Mouse (Mus musculus) embryonic facial prominence, embryonic 13.5 days (tissue): ENCODE data around the gene Psmd3. TPM values are rescaled to one million over a fixed set of nuclear protein-coding genes. Genes with fewer than 3 reads are reported as not detected.
A peak's percentile ranks its signal among the peaks of the same experiment; 100 is the strongest.
"Not testable (repeated sequence)": the region's sequence is repeated elsewhere in the genome, so short reads cannot be mapped to it uniquely, and the experiment has no call there.

Experiments
- ATAC-seq: fragments of 200-750 bp; cut with Nextera tagmentation; 2 replicates; pipeline ENCODE4 v1.8.0; 2017; ENCODE audit warnings: low read depth; ENCODE audit not compliant: insufficient number of reproducible peaks, insufficient read depth, low FRiP score, low TSS enrichment
- H3K27ac ChIP-seq: fragments of 300-500 bp; sonication (generic); 2 replicates; pipeline ENCODE4 v1.5.1; 2015; ENCODE audit warnings: moderate library complexity, mild to moderate bottlenecking, inconsistent platforms
- H3K27me3 ChIP-seq: fragments of 300-500 bp; sonication (generic); 2 replicates; pipeline ENCODE4 v1.6.1; 2015; ENCODE audit warnings: mild to moderate bottlenecking, inconsistent platforms
- H3K36me3 ChIP-seq: fragments of 300-500 bp; sonication (generic); 2 replicates; pipeline ENCODE4 v1.6.1; 2015; ENCODE audit warnings: mild to moderate bottlenecking, inconsistent platforms
- H3K4me1 ChIP-seq: fragments of 300-500 bp; sonication (generic); 2 replicates; pipeline ENCODE4 v1.6.1; 2015; ENCODE audit warnings: inconsistent platforms
- H3K4me2 ChIP-seq: fragments of 300-500 bp; sonication (generic); 2 replicates; pipeline ENCODE4 v1.6.1; 2015; ENCODE audit warnings: moderate library complexity, mild to moderate bottlenecking, inconsistent platforms
- H3K4me3 ChIP-seq: fragments of 300-500 bp; sonication (generic); 2 replicates; pipeline ENCODE4 v1.5.1; 2015; ENCODE audit warnings: mild to moderate bottlenecking, inconsistent platforms
- H3K9ac ChIP-seq: fragments of 300-500 bp; sonication (generic); 2 replicates; pipeline ENCODE4 v1.6.1; 2015; ENCODE audit warnings: mild to moderate bottlenecking, inconsistent platforms
- H3K9me3 ChIP-seq: fragments of 300-500 bp; sonication (generic); 2 replicates; pipeline ENCODE4 v1.6.1; 2016; ENCODE audit warnings: inconsistent platforms
- WGBS: fragments of 180-500 bp; shearing (Covaris S2); methylation state at CpG from one replicate; pipeline ENCODE4 v1.1.7; 2015; ENCODE audit warnings: mixed read lengths; 5-methylcytosine and 5-hydroxymethylcytosine counted together
- polyA plus RNA-seq: library from polyadenylated mRNA; unstranded; fragments of >200 nt; fragmentation: Nextera tagmentation; extraction: Ambion mirVana; gene quantifications from 2 replicates; pipeline ENCODE4 v1.2.1, GENCODE M21; 2015

Gene Psmd3
- polyA plus RNA-seq, 1 experiment from 2014 or later: 207 TPM

GRCm38 (mm10) chr11:98671284-98671815 is 11.0 kb upstream of the Psmd3 start:
- H3K4me1 ChIP-seq: no peaks in the 10 kb centered on the region
- no peak for ATAC-seq
- WGBS: 77% methylated on average over 3 of the region's 3 CpGs
- peaks cover 34% of the 10 kb centered on the region for H3K27me3 ChIP-seq
- no peaks in the 10 kb centered on the region for H3K9me3 ChIP-seq
- no peak overlapping the region for H3K4me3 ChIP-seq
- H3K27ac ChIP-seq: no peak overlapping the region
- H3K9ac ChIP-seq: no peak overlapping the region
- H3K36me3 ChIP-seq: no peaks in the 10 kb centered on the region
- H3K4me2 ChIP-seq: no peak overlapping the region

GRCm38 (mm10) chr11:98671857-98672256 is 10.5 kb upstream of the Psmd3 start:
- Histone ChIP-seq H3K4me1 (no peaks in the 10 kb centered on the region), H3K4me3 (no peak overlapping the region), H3K27me3 (peaks cover 29% of the 10 kb centered on the region), H3K36me3 (no peaks in the 10 kb centered on the region), H3K4me2 (no peak overlapping the region), H3K9ac (no peak overlapping the region), H3K9me3 (no peaks in the 10 kb centered on the region), H3K27ac (no peak overlapping the region)
- ATAC-seq: no peak
- 56% methylated on average over 5 of the region's 5 CpGs for WGBS

DNA sequence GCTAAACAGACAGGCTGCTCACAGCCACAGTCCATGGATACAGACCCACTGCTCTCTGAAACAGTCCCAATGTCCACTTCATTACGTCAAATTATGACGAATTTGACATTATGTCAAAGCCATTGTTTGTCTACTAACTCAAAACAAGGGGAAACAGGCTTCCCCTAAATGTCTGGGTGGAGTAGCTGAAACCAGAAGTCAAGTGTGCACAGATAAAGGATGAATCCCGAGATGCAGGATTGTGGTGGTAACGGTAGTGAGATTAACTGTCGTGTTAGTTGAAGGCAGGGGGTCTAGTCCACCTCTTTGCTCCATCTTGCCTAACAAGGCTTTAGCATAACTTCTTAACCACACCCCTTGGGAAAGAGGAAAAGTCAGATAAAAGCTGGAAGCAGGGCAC is 9.9 kb upstream of the Psmd3 start:
- H3K4me3 ChIP-seq: no peak overlapping the region
- no peaks in the 10 kb centered on the region for H3K9me3 ChIP-seq
- no peak overlapping the region for H3K9ac ChIP-seq
- 83% methylated on average over 5 of the region's 5 CpGs for WGBS
- no peak overlapping the region for H3K4me2 ChIP-seq
- no peaks in the 10 kb centered on the region for H3K4me1 ChIP-seq
- no peak for ATAC-seq
- H3K36me3 ChIP-seq: no peaks in the 10 kb centered on the region
- H3K27ac ChIP-seq: no peak overlapping the region
- peaks cover 23% of the 10 kb centered on the region for H3K27me3 ChIP-seq

- H3K9ac ChIP-seq, H3K4me1 ChIP-seq, H3K4me3 ChIP-seq, ATAC-seq, H3K9me3 ChIP-seq, H3K36me3 ChIP-seq, H3K27ac ChIP-seq: not testable (repeated sequence)
- Histone ChIP-seq H3K27me3 (peaks cover 16% of the 10 kb centered on the region), H3K4me2 (peak overlapping the region; percentile 38)
- 3% methylated on average over 7 of the region's 7 CpGs for WGBS
Observed at GRCm38 (mm10) chr11:98673136-98673535, 9.2 kb upstream of the Psmd3 start.

DNA sequence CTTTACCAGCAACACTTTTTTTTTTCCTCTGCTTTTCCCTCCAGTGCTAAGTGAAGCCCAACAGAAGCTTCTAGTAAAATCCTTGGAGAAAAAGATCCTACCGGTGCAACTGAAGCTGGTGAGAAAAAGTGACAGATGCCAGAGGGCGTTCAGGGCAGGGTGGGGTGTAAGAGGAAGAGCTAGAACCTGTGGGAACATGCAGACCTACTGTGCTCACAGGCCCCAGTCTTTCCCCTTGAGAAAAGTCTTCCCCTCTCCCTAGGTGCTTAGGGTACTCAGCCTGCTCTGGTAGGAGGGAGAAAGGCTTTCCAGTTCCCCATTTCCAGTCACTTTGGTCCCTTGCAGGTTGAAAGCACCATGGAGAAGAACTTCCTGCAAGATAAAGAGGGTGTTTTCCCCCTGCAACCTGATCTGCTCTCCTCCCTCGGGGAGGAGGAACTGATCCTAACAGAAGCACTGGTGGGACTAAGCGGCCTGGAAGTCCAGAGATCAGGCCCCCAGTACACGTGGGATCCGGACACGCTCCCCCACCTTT is 6.5 kb upstream of the Psmd3 start:
- Histone ChIP-seq H3K27me3 (no peaks in the 10 kb centered on the region), H3K4me2 (no peak overlapping the region), H3K27ac (no peak overlapping the region), H3K9me3 (no peaks in the 10 kb centered on the region), H3K9ac (no peak overlapping the region), H3K36me3 (no peaks in the 10 kb centered on the region), H3K4me1 (no peaks in the 10 kb centered on the region), H3K4me3 (no peak overlapping the region)
- no peak for ATAC-seq
- WGBS: 36% methylated on average over 7 of the region's 7 CpGs

GRCm38 (mm10) chr11:98680023-98680422 is 2.3 kb upstream of the Psmd3 start:
- ATAC-seq: no peak
- H3K36me3 ChIP-seq: peaks cover 3% of the 10 kb centered on the region
- H3K9ac ChIP-seq: no peak overlapping the region
- 97% methylated on average over 1 of the region's 1 CpGs for WGBS
- H3K27me3 ChIP-seq: no peaks in the 10 kb centered on the region
- no peak overlapping the region for H3K4me3 ChIP-seq
- no peaks in the 10 kb centered on the region for H3K9me3 ChIP-seq
- H3K4me2 ChIP-seq: no peak overlapping the region
- H3K27ac ChIP-seq: no peak overlapping the region
- H3K4me1 ChIP-seq: peaks cover 9% of the 10 kb centered on the region

DNA sequence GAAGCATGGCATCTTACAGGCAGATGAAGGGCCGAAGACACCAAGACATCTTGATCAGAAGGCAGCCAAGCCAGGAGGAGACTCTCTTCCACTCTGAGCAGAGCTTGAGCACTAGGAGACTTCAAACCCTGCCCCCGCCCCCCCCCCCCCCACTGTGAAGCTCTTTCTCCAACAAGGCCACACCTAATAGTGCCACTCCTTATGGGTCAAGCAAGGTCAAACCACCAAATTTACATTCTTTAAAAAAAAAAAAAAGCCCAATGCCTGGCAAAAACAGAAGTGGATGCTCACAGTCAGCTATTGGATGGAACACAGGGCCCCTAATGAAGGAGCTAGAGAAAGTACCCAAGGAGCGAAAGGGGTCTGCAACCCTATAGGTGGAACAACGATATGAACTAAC is 1.8 kb upstream of the Psmd3 start:
- WGBS: 89% methylated on average over 4 of the region's 4 CpGs
- H3K36me3 ChIP-seq, ATAC-seq: not testable (repeated sequence)

GRCm38 (mm10) chr11:98681186-98681585 is 1.2 kb upstream of the Psmd3 start:
- no peaks in the 10 kb centered on the region for H3K9me3 ChIP-seq
- H3K4me3 ChIP-seq: no peak overlapping the region
- peaks cover 14% of the 10 kb centered on the region for H3K36me3 ChIP-seq
- no peak for ATAC-seq
- H3K27ac ChIP-seq: no peak overlapping the region
- H3K4me1 ChIP-seq: peaks cover 9% of the 10 kb centered on the region
- no peak overlapping the region for H3K9ac ChIP-seq
- no peak overlapping the region for H3K4me2 ChIP-seq
- WGBS: 71% methylated on average over 4 of the region's 4 CpGs
- no peaks in the 10 kb centered on the region for H3K27me3 ChIP-seq

More for the DNA sequence above, 1.8 kb upstream of the Psmd3 start:
- H3K4me3 ChIP-seq, H3K9ac ChIP-seq, H3K27ac ChIP-seq, H3K4me1 ChIP-seq, H3K9me3 ChIP-seq, H3K4me2 ChIP-seq, H3K27me3 ChIP-seq: not testable (repeated sequence)

GRCm38 (mm10) chr11:98682811-98683210 is 457 bp downstream of the Psmd3 start:
- ATAC-seq: peak; percentile 12; the same call in 1 of the 2 replicates
- WGBS: under 1% methylated on average over 23 of the region's 23 CpGs
- H3K4me1 ChIP-seq: peaks cover 9% of the 10 kb centered on the region
- H3K27ac ChIP-seq: peak overlapping the region; percentile 80
- peak overlapping the region; percentile 99 for H3K9ac ChIP-seq
- H3K4me3 ChIP-seq: peak overlapping the region; percentile 98
- no peaks in the 10 kb centered on the region for H3K27me3 ChIP-seq
- H3K9me3 ChIP-seq: no peaks in the 10 kb centered on the region
- H3K36me3 ChIP-seq: peaks cover 30% of the 10 kb centered on the region
- peak overlapping the region; percentile 68 for H3K4me2 ChIP-seq

GRCm38 (mm10) chr11:98685642-98686041 is 3.3 kb downstream of the Psmd3 start:
- H3K27me3 ChIP-seq: no peaks in the 10 kb centered on the region
- 92% methylated on average over 9 of the region's 9 CpGs for WGBS
- H3K9ac ChIP-seq: no peak overlapping the region
- no peak overlapping the region for H3K27ac ChIP-seq
- no peak for ATAC-seq
- peaks cover 9% of the 10 kb centered on the region for H3K4me1 ChIP-seq
- no peak overlapping the region for H3K4me3 ChIP-seq
- H3K36me3 ChIP-seq: peaks cover 54% of the 10 kb centered on the region
- no peaks in the 10 kb centered on the region for H3K9me3 ChIP-seq
- no peak overlapping the region for H3K4me2 ChIP-seq

DNA sequence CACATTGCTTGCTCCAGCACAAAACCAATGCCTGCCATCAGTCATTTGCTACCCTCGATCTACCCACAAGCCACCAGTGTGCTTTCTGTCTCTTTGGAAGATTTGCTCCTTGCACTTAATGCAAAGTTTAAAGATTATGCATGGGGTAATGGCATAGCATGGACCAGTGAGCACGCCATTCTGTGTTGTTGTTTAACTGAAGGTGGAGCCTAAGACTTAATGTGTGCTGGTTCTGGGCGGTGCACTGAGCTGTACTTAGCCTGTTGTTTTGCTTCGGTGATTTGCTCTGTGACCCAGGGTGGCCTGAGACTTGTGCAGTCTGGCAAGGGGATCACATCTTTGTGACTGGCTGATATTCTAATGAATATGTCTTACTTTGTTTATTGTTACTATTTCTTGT is 4.6 kb downstream of the Psmd3 start:
- Histone ChIP-seq H3K4me2 (no peak overlapping the region), H3K9ac (no peak overlapping the region), H3K27ac (no peak overlapping the region), H3K4me1 (peaks cover 9% of the 10 kb centered on the region), H3K4me3 (no peak overlapping the region), H3K27me3 (no peaks in the 10 kb centered on the region), H3K9me3 (no peaks in the 10 kb centered on the region), H3K36me3 (peaks cover 68% of the 10 kb centered on the region)
- ATAC-seq: no peak
- 91% methylated on average over 4 of the region's 4 CpGs for WGBS

- H3K9me3 ChIP-seq: no peaks in the 10 kb centered on the region
- H3K27ac ChIP-seq: no peak overlapping the region
- H3K4me1 ChIP-seq: peaks cover 9% of the 10 kb centered on the region
- no peak for ATAC-seq
- 85% methylated on average over 8 of the region's 8 CpGs for WGBS
- no peaks in the 10 kb centered on the region for H3K27me3 ChIP-seq
- no peak overlapping the region for H3K4me3 ChIP-seq
- H3K4me2 ChIP-seq: no peak overlapping the region
- H3K36me3 ChIP-seq: peaks cover 78% of the 10 kb centered on the region
- H3K9ac ChIP-seq: no peak overlapping the region
Observed at GRCm38 (mm10) chr11:98688009-98688408, 5.7 kb downstream of the Psmd3 start.
